Mouse (Mus musculus) small intestine, adult 2 months (tissue): ENCODE measurements around the gene Ccdc134.

Source experiments
- CTCF ChIP-seq: fragments of 200-500 bp; IDR thresholded peaks from 2 replicates; pipeline ENCODE4 v1.5.1; 2012; ENCODE audit warnings: low read depth, mild to moderate bottlenecking, control low read depth, inconsistent platforms, low read length, moderate library complexity, mixed read lengths; ENCODE audit not compliant: insufficient replicate concordance, insufficient read length; ENCODE audit errors: extremely low read depth
- POLR2A ChIP-seq: fragments of 200-500 bp; IDR thresholded peaks from 2 replicates; pipeline ENCODE4 v1.6.1; 2012; ENCODE audit warnings: low read depth, mild to moderate bottlenecking, control low read depth, inconsistent platforms, low read length, moderate library complexity

DNA sequence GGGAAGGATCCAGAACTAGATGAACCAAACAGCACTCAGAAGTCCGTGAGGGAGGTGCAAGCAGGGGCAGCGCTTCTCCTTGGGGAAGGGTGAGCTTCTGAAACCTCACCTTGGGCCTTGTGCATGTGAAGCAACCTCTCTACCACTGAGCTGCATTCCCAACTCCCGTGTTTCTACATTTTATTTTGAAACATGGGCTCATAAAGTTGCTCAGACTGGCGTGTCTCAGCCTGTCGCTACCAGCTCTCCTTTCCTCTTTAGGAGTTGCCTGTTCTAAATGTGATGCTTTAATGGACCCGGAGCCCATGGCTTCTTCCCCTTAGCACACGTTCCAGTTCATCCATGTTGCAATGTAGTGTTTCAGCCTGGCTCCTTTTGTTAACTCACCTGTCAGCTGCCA is 24.7 kb downstream of the Ccdc134 start:
- TF ChIP-seq CTCF (no peak), POLR2A (no peak)
